Mouse (Mus musculus) telencephalon, adult 2 months (tissue): ENCODE measurements around the gene Olfr633.
"Not testable (repeated sequence)": the region's sequence is repeated elsewhere in the genome, so short reads cannot be mapped to it uniquely, and the experiment has no call there.

ENCODE experiments used
- DNase-seq: peaks from one replicate; pipeline ENCODE4 v3.0.0-alpha.2; 2011; ENCODE audit warnings: low read depth, low spot score

The Olfr633 gene

DNA sequence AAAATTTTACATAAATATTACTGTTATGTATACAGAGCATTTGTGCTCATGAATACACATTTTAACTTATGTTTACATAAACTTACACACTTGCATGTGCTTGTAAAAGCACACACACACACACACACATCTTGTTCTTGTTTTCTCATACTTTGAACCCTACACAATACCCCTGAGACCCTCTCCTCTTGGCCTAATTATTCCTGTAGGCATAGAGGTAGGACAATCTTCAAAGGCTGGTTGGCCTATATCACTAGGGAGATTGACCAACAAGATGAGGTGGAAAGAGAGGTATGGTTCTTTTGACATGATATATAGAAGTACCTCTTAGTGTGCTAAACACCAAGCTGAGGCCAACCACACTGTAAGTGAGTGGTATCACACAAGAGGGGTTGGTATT is at the start of gene Olfr633:
Gene Olfr633 (plus strand): TSS at position 301 of the 400 bp plus-strand sequence.
- DNase-seq: no peak

DNA sequence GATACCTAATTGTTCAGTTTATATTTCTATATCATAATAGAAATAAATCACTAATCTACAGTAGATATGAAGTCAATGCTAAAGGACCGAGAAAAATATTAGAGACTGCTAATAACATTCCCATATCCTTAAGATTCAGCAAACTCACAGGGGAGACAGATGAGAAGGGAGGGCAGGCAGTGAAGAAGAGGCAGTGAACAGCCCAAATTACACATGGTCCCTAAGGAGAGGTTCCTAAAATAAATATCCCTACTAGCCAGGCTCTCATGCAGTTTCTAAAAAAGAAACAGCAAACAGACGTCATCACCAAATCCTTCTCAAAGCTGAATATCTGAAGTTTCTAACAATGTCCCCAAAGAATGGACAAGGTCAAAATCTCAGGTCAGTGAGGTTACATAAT is 41.0 kb upstream of the Olfr633 start, which contains the start of gene Olfr65:
Gene Olfr65 (plus strand): TSS at position 301 of the 400 bp plus-strand sequence.
- DNase-seq: no peak

DNA sequence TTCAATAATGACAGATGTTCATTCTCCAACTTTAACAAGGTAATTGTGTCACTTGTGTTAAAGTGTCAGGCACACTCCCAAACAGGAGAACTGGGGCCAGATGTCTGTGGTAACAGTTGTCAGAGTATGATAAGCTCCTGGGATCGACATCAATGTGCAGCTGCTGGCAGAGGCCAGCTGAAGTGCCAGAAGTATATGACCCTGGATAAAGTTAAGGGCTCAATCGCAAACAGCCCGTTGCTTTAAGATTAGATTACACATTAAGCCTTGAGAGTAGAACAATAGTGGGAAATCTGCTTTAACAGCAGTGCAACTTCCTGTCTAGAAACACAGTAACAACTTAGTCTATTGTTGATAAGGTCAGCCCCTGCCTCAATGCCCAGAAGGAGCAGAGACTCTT is 34.2 kb upstream of the Olfr633 start:
- no peak for DNase-seq

DNA sequence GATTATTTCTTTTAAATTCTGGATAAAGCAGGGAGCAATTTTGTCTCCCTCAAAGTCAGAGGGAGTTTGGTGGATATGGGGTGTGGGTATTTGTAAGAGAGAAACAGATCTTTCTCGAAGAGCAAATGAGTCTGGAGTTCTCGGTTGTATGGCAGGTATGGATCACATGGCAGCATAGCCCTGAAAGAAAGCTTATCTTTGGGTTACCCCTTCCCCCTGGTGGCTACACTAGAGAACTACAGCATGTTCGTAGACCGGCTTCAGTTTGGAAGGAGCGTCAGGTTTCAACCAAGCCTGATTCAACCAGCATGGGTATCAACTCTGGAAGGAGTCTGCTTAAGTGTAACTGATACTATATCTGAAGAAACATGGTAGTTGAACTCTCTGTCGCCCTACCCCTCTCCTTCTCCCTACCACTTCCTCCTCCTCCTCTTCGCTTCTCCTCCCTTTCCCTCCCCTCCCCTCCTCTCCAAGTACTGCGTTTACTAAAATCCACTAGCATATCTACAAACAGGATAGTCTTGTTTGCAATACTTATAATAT is 31.2 kb upstream of the Olfr633 start:
- DNase-seq: no peak

DNA sequence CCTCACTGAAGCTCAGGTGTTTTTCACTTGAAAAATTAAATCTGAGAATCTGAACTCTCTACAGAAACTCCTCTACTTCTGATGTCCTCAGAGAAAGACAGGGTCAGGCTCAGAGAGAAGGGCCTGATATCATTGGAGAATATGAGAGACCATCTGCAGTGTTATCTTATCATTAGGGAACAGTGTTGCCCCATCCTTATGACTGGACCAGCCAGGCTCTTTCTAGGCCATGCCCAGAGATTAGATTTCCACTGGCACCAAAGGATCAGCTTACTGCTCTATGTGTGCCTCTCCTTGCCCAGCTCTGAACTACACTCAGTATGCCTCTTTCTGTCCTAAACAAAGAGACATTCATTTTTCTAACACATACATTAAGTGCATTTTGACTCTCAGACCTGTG is 28.9 kb upstream of the Olfr633 start:
- no peak for DNase-seq

DNA sequence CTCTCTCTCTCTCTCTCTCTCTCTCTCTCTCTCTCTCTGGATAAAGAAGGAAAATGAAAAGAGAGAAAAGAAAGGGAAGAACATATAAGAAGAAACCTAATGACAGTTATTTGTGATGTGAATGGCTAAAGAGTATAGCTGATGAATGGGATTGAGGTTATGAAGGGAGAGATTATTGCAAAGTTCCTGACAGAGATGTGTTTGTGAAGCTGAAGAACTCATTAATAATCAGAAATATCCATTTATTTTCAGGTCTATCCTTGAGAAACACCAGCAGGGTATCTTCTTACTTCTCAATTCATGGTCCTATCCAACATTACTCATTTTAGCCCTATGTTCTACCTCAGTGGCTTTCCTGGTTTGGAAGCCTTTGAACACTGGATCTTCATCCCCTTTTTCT is 15.7 kb upstream of the Olfr633 start, which contains the start of gene Olfr631:
Gene Olfr631 (plus strand): TSS at position 301 of the 400 bp plus-strand sequence.
- no peak for DNase-seq

DNA sequence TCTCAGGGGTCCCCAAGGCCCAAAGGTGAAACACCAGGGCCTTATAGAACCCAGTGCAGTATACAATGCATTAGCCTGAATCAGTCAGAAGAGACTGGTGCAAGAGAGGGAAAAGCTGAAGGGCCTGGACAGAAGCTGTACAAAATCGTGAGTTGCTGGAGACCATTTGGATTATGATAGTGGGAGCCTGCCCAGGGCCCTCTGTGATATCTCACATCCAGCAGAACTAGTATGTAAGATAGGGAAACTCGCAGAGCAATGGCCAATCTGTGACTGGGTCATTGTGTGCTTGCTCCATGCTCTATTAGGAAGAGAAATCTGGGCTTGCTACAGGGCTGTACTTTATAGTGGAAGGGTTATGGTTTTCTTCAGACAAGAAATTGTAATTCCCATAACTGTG is 10.0 kb upstream of the Olfr633 start, which contains the start of gene Olfr632:
Gene Olfr632 (plus strand): TSS at position 84 of the 400 bp plus-strand sequence.
- DNase-seq: no peak

DNA sequence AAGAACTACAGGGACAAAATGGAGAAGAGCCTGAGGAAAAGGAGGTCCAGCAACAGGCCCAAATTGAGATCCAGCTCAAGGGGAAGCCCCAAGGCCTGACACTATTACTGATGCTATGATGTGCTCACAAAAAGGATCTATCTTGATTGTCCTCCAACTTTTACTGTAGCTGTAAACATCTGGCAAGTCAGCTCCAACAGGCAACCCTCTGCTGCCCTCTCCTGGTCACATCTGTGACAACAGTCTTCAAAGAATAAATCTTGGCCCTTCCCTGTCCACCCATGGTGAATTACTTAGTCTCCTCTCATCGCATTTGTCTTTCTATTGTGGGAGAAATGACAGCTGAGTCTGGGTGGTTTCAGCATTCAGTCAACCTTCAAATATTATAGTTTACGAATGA is 1.5 kb upstream of the Olfr633 start:
- peak; percentile 1 for DNase-seq

DNA sequence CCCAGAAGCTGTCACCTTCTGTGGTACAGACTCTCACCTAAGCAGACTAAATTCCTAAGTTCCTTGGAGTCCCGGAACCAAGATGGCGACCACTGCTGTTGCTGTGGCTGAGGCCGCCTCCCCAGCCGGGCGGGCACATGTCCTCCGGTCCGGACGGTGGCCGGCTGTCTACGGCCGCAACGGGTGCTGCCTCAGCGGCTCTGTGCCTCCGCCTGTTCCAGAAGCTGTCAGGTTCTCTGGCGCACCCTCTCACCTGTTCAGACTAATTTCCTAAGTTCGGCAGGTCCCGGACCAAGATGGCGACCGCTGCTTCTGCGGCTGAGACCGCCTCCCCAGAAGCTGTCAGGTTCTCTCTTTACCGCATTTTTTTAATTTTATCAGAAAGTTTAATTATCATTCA is 22.6 kb downstream of the Olfr633 start:
- not testable (repeated sequence) for DNase-seq

DNA sequence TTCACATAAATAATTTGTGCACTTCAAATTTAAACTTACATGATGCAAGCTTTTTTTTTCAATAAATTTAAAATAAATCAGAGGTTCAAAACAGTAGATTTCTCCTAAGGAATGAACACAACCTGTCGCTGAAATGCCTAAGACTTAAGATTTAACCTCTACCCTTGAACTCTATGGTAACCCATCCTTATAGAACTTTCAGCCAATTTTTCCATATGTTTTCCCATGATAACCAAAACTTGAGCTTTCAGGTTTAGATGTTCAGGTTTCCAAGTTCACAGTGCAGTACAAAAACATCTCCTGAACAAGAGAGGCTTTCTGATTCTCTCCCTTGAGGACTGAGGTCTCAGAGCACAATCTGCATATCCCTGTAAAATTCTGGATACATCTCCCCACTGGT is 26.6 kb downstream of the Olfr633 start, which contains the start of gene Olfr635:
Gene Olfr635 (plus strand): TSS at position 301 of the 400 bp plus-strand sequence.
- no peak for DNase-seq

DNA sequence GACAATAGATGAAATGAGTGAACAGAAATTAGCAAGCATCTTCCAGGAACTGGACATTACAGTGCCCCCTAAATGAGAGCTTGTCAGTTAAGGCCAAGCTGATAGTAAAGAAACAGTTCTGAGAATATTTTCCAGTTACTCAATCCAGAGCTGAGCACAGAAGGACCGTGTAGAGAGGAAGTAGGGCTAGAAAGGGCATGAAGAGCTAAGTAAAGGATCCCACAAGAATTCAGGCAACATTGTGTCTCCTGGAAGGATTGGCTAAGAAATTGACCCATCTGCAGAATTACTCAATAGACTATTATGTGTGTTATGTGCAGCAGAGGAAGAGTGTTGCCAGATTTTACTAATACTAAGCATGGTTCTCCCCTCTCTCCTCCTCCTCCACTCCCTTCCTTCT is 27.5 kb downstream of the Olfr633 start:
- DNase-seq: no peak

DNA sequence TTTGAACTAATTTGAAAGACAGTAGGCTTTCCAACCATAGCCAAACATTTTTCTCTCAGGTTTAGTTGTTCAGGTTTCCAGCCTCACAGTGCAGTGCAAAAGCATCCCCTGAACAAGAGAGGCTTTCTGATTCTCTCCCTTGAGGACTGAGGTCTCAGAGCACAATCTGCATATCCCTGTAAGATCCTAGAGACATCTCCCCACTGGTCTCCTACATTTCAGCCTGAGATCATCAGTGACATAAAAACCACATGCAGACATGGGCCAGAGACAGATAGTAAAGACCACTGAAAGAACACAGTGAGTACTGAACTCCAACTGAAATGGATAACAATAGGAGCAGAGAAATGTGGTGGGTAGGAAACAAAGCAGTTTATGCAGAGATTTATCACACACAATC is 54.2 kb downstream of the Olfr633 start, which contains the start of gene Olfr638:
Gene Olfr638 (plus strand): TSS at position 301 of the 400 bp plus-strand sequence.
- no peak for DNase-seq
